Mouse (Mus musculus): ENCODE measurements around the gene Mill2. TPM values are rescaled to one million over a fixed set of nuclear protein-coding genes. Genes with fewer than 3 reads are reported as not detected.

The Mill2 gene
- polyA plus RNA-seq, 1 experiment from 2014 or later: 0.38 TPM

GRCm38 (mm10) chr7:18875372-18875771 is 35.6 kb downstream of the Mill2 start:
- Histone ChIP-seq H3K27ac (no peak overlapping the region), H3K36me3 (no peaks in the 10 kb centered on the region), H3K4me3 (no peak overlapping the region), H3K27me3 (no peaks in the 10 kb centered on the region), H3K4me2 (no peak overlapping the region), H3K9me3 (no peaks in the 10 kb centered on the region), H3K9ac (no peak overlapping the region), H3K4me1 (0 out of 2 replicates have a peak, but pooled peaks cover 3% of the 10 kb centered on the region)
- WGBS: 81% methylated on average over 5 of the region's 5 CpGs
- ATAC-seq (ENCODE audit: insufficient number of reproducible peaks, insufficient read depth, low FRiP score, low TSS enrichment, low read depth): no peak

- ATAC-seq (ENCODE audit: insufficient number of reproducible peaks, insufficient read depth, low FRiP score, low TSS enrichment, low read depth): no peak
- Histone ChIP-seq H3K4me2 (no peak overlapping the region), H3K4me3 (no peak overlapping the region), H3K9me3 (no peaks in the 10 kb centered on the region), H3K9ac (no peak overlapping the region), H3K4me1 (no peaks in the 10 kb centered on the region), H3K27ac (no peak overlapping the region), H3K36me3 (no peaks in the 10 kb centered on the region), H3K27me3 (no peaks in the 10 kb centered on the region)
- 65% methylated on average over 7 of the region's 7 CpGs for WGBS
Observed at GRCm38 (mm10) chr7:18878691-18879090, 38.9 kb downstream of the Mill2 start.

GRCm38 (mm10) chr7:18883991-18884744 is 44.4 kb downstream of the Mill2 start:
- Histone ChIP-seq H3K4me1 (no peaks in the 10 kb centered on the region), H3K9ac (peak overlapping the region; percentile 40; the same call in 1 of the 2 replicates), H3K36me3 (0 out of 2 replicates have a peak, but pooled peaks cover 3% of the 10 kb centered on the region), H3K27me3 (no peaks in the 10 kb centered on the region), H3K4me2 (no peak overlapping the region), H3K9me3 (no peaks in the 10 kb centered on the region), H3K27ac (no peak overlapping the region), H3K4me3 (no peak overlapping the region)
- no peak for ATAC-seq (ENCODE audit: insufficient number of reproducible peaks, insufficient read depth, low FRiP score, low TSS enrichment, low read depth)
- 65% methylated on average over 9 of the region's 9 CpGs for WGBS

GRCm38 (mm10) chr7:18884745-18885422 is 45.1 kb downstream of the Mill2 start:
- H3K9ac ChIP-seq: peak overlapping the region; percentile 40; the same call in 1 of the 2 replicates
- no peak overlapping the region for H3K4me3 ChIP-seq
- H3K9me3 ChIP-seq: no peaks in the 10 kb centered on the region
- 0 out of 2 replicates have a peak, but pooled peaks cover 3% of the 10 kb centered on the region for H3K36me3 ChIP-seq
- 63% methylated on average over 13 of the region's 13 CpGs for WGBS
- ATAC-seq (ENCODE audit: insufficient number of reproducible peaks, insufficient read depth, low FRiP score, low TSS enrichment, low read depth): no peak
- no peak overlapping the region for H3K4me2 ChIP-seq
- no peak overlapping the region for H3K27ac ChIP-seq
- no peaks in the 10 kb centered on the region for H3K4me1 ChIP-seq
- H3K27me3 ChIP-seq: no peaks in the 10 kb centered on the region

- H3K27me3 ChIP-seq: no peaks in the 10 kb centered on the region
- H3K4me3 ChIP-seq: no peak overlapping the region
- ATAC-seq (ENCODE audit: insufficient number of reproducible peaks, insufficient read depth, low FRiP score, low TSS enrichment, low read depth): no peak
- 0 out of 2 replicates have a peak, but pooled peaks cover 11% of the 10 kb centered on the region for H3K36me3 ChIP-seq
- H3K27ac ChIP-seq: no peak overlapping the region
- no peak overlapping the region for H3K4me2 ChIP-seq
- no peaks in the 10 kb centered on the region for H3K9me3 ChIP-seq
- H3K4me1 ChIP-seq: 0 out of 2 replicates have a peak, but pooled peaks cover under 1% of the 10 kb centered on the region
- H3K9ac ChIP-seq: no peak overlapping the region
- WGBS: 88% methylated on average over 1 of the region's 1 CpGs
Observed at GRCm38 (mm10) chr7:18886963-18887362, 47.2 kb downstream of the Mill2 start.

- Histone ChIP-seq H3K9ac (no peak overlapping the region), H3K27ac (no peak overlapping the region), H3K4me1 (peaks cover 25% of the 10 kb centered on the region), H3K36me3 (0 out of 2 replicates have a peak, but pooled peaks cover 11% of the 10 kb centered on the region), H3K9me3 (no peaks in the 10 kb centered on the region), H3K4me2 (no peak overlapping the region), H3K4me3 (no peak overlapping the region), H3K27me3 (peaks cover 11% of the 10 kb centered on the region)
- ATAC-seq (ENCODE audit: insufficient number of reproducible peaks, insufficient read depth, low FRiP score, low TSS enrichment, low read depth): no peak
- 92% methylated on average over 8 of the region's 8 CpGs for WGBS
Observed at GRCm38 (mm10) chr7:18890848-18891247, 51.1 kb downstream of the Mill2 start.

- Histone ChIP-seq H3K4me1 (peaks cover 25% of the 10 kb centered on the region), H3K9me3 (no peaks in the 10 kb centered on the region), H3K27ac (no peak overlapping the region), H3K36me3 (0 out of 2 replicates have a peak, but pooled peaks cover 16% of the 10 kb centered on the region), H3K9ac (peak overlapping the region; percentile 67), H3K27me3 (peaks cover 11% of the 10 kb centered on the region), H3K4me3 (peak overlapping the region; percentile 44), H3K4me2 (peak overlapping the region; percentile 81)
- 20% methylated on average over 33 of the region's 33 CpGs for WGBS
- ATAC-seq (ENCODE audit: insufficient number of reproducible peaks, insufficient read depth, low FRiP score, low TSS enrichment, low read depth): no peak
Observed at GRCm38 (mm10) chr7:18891872-18892599, 52.3 kb downstream of the Mill2 start.

- 0 out of 2 replicates have a peak, but pooled peaks have one; percentile 21 for ATAC-seq (ENCODE audit: insufficient number of reproducible peaks, insufficient read depth, low FRiP score, low TSS enrichment, low read depth)
- no peaks in the 10 kb centered on the region for H3K9me3 ChIP-seq
- peaks cover 22% of the 10 kb centered on the region for H3K36me3 ChIP-seq
Observed at GRCm38 (mm10) chr7:18893009-18893408, 53.2 kb downstream of the Mill2 start.

GRCm38 (mm10) chr7:18893651-18894430 is 54.1 kb downstream of the Mill2 start:
- WGBS: 1% methylated on average over 41 of the region's 41 CpGs
- H3K9ac ChIP-seq: peak overlapping the region; percentile 74
- peaks cover 11% of the 10 kb centered on the region for H3K27me3 ChIP-seq
- no peak overlapping the region for H3K27ac ChIP-seq
- ATAC-seq (ENCODE audit: insufficient number of reproducible peaks, insufficient read depth, low FRiP score, low TSS enrichment, low read depth): peak; percentile 27; the same call in 1 of the 2 replicates
- peak overlapping the region; percentile 81 for H3K4me2 ChIP-seq
- no peaks in the 10 kb centered on the region for H3K9me3 ChIP-seq
- peak overlapping the region; percentile 44 for H3K4me3 ChIP-seq
- H3K36me3 ChIP-seq: peaks cover 29% of the 10 kb centered on the region
- peaks cover 25% of the 10 kb centered on the region for H3K4me1 ChIP-seq

More at GRCm38 (mm10) chr7:18893009-18893408, 53.2 kb downstream of the Mill2 start:
- Histone ChIP-seq H3K4me1 (peaks cover 25% of the 10 kb centered on the region), H3K27me3 (peaks cover 11% of the 10 kb centered on the region), H3K9ac (peak overlapping the region; percentile 67; the same call in 1 of the 2 replicates), H3K4me3 (peak overlapping the region; percentile 44), H3K27ac (no peak overlapping the region), H3K4me2 (peak overlapping the region; percentile 81)
- 17% methylated on average over 27 of the region's 27 CpGs for WGBS

GRCm38 (mm10) chr7:18896536-18896935 is 56.8 kb downstream of the Mill2 start:
- peaks cover 45% of the 10 kb centered on the region for H3K36me3 ChIP-seq
- no peak overlapping the region for H3K9ac ChIP-seq
- WGBS: 39% methylated on average over 5 of the region's 5 CpGs
- no peaks in the 10 kb centered on the region for H3K9me3 ChIP-seq
- H3K27ac ChIP-seq: no peak overlapping the region
- H3K4me2 ChIP-seq: no peak overlapping the region
- ATAC-seq (ENCODE audit: insufficient number of reproducible peaks, insufficient read depth, low FRiP score, low TSS enrichment, low read depth): no peak
- H3K4me3 ChIP-seq: no peak overlapping the region
- peaks cover 25% of the 10 kb centered on the region for H3K4me1 ChIP-seq
- H3K27me3 ChIP-seq: peaks cover 11% of the 10 kb centered on the region
